Mouse (Mus musculus) thymus, adult 2 months (tissue): ENCODE results near the gene Gck.

ENCODE experiments used
- CTCF ChIP-seq: fragments of 200-500 bp; IDR thresholded peaks from 2 replicates; pipeline ENCODE4 v1.5.1; 2012; ENCODE audit warnings: mild to moderate bottlenecking, control low read depth, low read length, moderate library complexity, borderline replicate concordance; ENCODE audit not compliant: control insufficient read depth, poor library complexity, insufficient read depth; ENCODE audit errors: extremely low read depth
- POLR2A ChIP-seq: fragments of 200-500 bp; IDR thresholded peaks from 2 replicates; pipeline ENCODE4 v1.6.1; 2012; ENCODE audit warnings: mild to moderate bottlenecking, low read length, control low read depth, moderate library complexity; ENCODE audit not compliant: control insufficient read depth, poor library complexity, insufficient read depth; ENCODE audit errors: extremely low read depth

- TF ChIP-seq CTCF = no peak
- TF ChIP-seq POLR2A = no peak
Observed at GRCm38 (mm10) chr11:5965865-5966264, 16.0 kb upstream of the Gck start.
